Mouse (Mus musculus): Measurements from ENCODE around the gene Olfr54. TPM values are rescaled to one million over a fixed set of nuclear protein-coding genes. Genes with fewer than 3 reads are reported as not detected.

The Olfr54 gene
- not detected for total RNA-seq (2023)

GRCm38 (mm10) chr11:51013936-51014335, at the start of gene Olfr54:
TSS of gene Olfr54 (plus strand) at chr11:51014236.

GRCm38 (mm10) chr11:50966230-50966629, 47.8 kb upstream of the Olfr54 start, which contains the start of gene Olfr1378:
TSS of gene Olfr1378 (plus strand) at chr11:50966530.

GRCm38 (mm10) chr11:50981667-50982066, 32.4 kb upstream of the Olfr54 start, which contains the start of gene Olfr1377:
TSS of gene Olfr1377 (plus strand) at chr11:50981967.

GRCm38 (mm10) chr11:51003296-51003695, 10.7 kb upstream of the Olfr54 start, which contains the start of gene Olfr51:
TSS of gene Olfr51 (plus strand) at chr11:51003596.

GRCm38 (mm10) chr11:51047809-51048208, 33.8 kb downstream of the Olfr54 start, which contains the start of gene Olfr1375:
TSS of gene Olfr1375 (plus strand) at chr11:51048109.

GRCm38 (mm10) chr11:51059151-51059571, 45.1 kb downstream of the Olfr54 start, which contains the start of gene Zfp354a:
TSS of gene Zfp354a (plus strand) at chr11:51059257.

Other genes with a start within 250 kb of the Olfr54 start
- under 1 TPM; 0.50 to 0.88 TPM for gene Zfp354c, start 186.5 kb upstream of the Olfr54 start, total RNA-seq (2023)
- not detected for gene Zfp879, start 172.7 kb upstream of the Olfr54 start, total RNA-seq (2023)
- gene Grm6, start 163.6 kb upstream of the Olfr54 start, total RNA-seq (2023) = not detected
- not detected for gene Zfp454, start 126.6 kb upstream of the Olfr54 start, total RNA-seq (2023)
- gene Zfp2, start 98.1 kb upstream of the Olfr54 start, total RNA-seq (2023) = under 1 TPM; 0.50 to 0.52 TPM
- gene Zfp354b, start 82.6 kb upstream of the Olfr54 start, total RNA-seq (2023) = not detected
- not detected for gene 4933414I15Rik, start 70.5 kb upstream of the Olfr54 start, total RNA-seq (2023)
- not detected for gene Prop1, start 60.5 kb upstream of the Olfr54 start, total RNA-seq (2023)
- gene Olfr1378, start 47.7 kb upstream of the Olfr54 start, total RNA-seq (2023) = not detected
- gene Olfr1377, start 32.3 kb upstream of the Olfr54 start, total RNA-seq (2023) = not detected
- gene Olfr51, start 10.6 kb upstream of the Olfr54 start, total RNA-seq (2023) = not detected
- gene Olfr1375, start 33.9 kb downstream of the Olfr54 start, total RNA-seq (2023) = not detected
- gene Zfp354a, start 45.0 kb downstream of the Olfr54 start, total RNA-seq (2023) = not detected
- gene Gm12569, start 206.2 kb downstream of the Olfr54 start, total RNA-seq (2023) = not detected
- 100 to 1,000 TPM; 193 to 195 TPM for gene Clk4, start 247.5 kb downstream of the Olfr54 start, total RNA-seq (2023)
- not detected for gene BC049762, start 248.8 kb downstream of the Olfr54 start, total RNA-seq (2023)

Measured in monocyte, adult 59 days (primary cell).